Mouse (Mus musculus): ENCODE data around the gene Aspdh.

- no peak for TF ChIP-seq CTCF (IDR thresholded peaks at IDR 0.05; ENCODE audit: low read depth, low read length)
- TF ChIP-seq POLR2A (IDR thresholded peaks at IDR 0.05; ENCODE audit: insufficient read depth, low read length): no peak
Observed at GRCm38 (mm10) chr7:44433371-44433770, 31.8 kb upstream of the Aspdh start.

Measured in ES-Bruce4 (cell line).